Mouse (Mus musculus) forebrain, embryonic 14.5 days (tissue): Measurements from ENCODE around the gene Extl1. TPM values are rescaled to one million over a fixed set of nuclear protein-coding genes. Genes with fewer than 3 reads are reported as not detected.

Experiments used
- ATAC-seq: fragments of 200-750 bp; cut with Nextera tagmentation; 2 replicates; pipeline ENCODE4 v1.8.0; 2017; ENCODE audit warnings: mild to moderate bottlenecking, moderate library complexity
- DNase-seq: peaks from one replicate; pipeline ENCODE4 v3.0.0-alpha.2; 2015; ENCODE audit warnings: low spot score
- H3K27ac ChIP-seq: fragments of 300-500 bp; sonication (generic); 2 replicates; pipeline ENCODE4 v1.5.1; 2014; ENCODE audit warnings: low read depth, mild to moderate bottlenecking, control low read depth, low read length, moderate library complexity
- H3K27me3 ChIP-seq: fragments of 300-500 bp; sonication (generic); replicated peaks from 2 replicates; pipeline ENCODE4 v1.6.1; 2014; ENCODE audit warnings: low read length, control low read depth, mixed read lengths; ENCODE audit not compliant: control insufficient read depth, insufficient read depth
- H3K36me3 ChIP-seq: fragments of 300-500 bp; sonication (generic); 2 replicates; pipeline ENCODE4 v1.6.1; 2014; ENCODE audit warnings: low read length, control low read depth; ENCODE audit not compliant: control insufficient read depth, insufficient read depth
- H3K4me1 ChIP-seq: fragments of 300-500 bp; sonication (generic); 2 replicates; pipeline ENCODE4 v1.6.1; 2014; ENCODE audit warnings: antibody characterized with exemption, low read length, control low read depth; ENCODE audit not compliant: control insufficient read depth, insufficient read depth
- H3K4me2 ChIP-seq: fragments of 300-500 bp; sonication (generic); 2 replicates; pipeline ENCODE4 v1.6.1; 2014; ENCODE audit warnings: mild to moderate bottlenecking, control low read depth, low read length
- H3K4me3 ChIP-seq: fragments of 300-500 bp; sonication (generic); 2 replicates; pipeline ENCODE4 v1.5.1; 2014; ENCODE audit warnings: low read depth, low read length, control low read depth
- H3K9ac ChIP-seq: fragments of 300-500 bp; sonication (generic); 2 replicates; pipeline ENCODE4 v1.6.1; 2014; ENCODE audit warnings: mild to moderate bottlenecking, low read length, control low read depth, moderate library complexity
- H3K9me3 ChIP-seq: fragments of 300-500 bp; sonication (generic); replicated peaks from 2 replicates; pipeline ENCODE4 v1.6.1; 2016; ENCODE audit warnings: low read length, control low read depth, mixed read lengths; ENCODE audit not compliant: control insufficient read depth
- WGBS: fragments of 180-500 bp; shearing (Covaris S2); extraction: QIAGEN DNeasy Blood & Tissue Kit; methylation state at CpG from one replicate; pipeline ENCODE4 v1.1.7; 2014; 5-methylcytosine and 5-hydroxymethylcytosine counted together
- polyA plus RNA-seq: library from polyadenylated mRNA; unstranded; fragments of >200 nt; fragmentation: Nextera tagmentation; extraction: Ambion mirVana; gene quantifications from 2 replicates; pipeline ENCODE4 v1.2.1, GENCODE M21; 2014

The Extl1 gene
- polyA plus RNA-seq, 1 experiment from 2014 or later, result 0.14 TPM

DNA sequence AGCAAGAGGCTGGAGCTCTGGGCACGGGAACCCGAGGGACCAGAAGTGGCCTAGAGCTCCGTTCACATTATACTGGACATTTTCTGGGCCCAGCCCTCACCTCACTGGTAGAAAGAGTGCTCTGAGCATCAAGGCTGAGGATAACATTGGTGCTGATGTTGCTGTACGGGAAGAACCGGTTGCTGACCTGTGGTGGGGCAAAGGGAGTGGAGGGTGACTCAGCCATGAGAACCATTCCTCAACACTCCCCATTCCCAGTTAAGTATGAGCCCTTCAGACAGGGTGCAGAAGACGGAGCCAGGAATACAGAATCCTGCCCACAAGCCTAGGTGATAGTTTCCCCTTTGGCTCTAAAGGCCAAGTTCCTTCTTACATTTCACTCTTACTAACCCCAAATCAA lies 24.0 kb downstream of the Extl1 start:
- Histone ChIP-seq H3K9me3 (no peaks in the 10 kb centered on the region), H3K4me3 (no peak overlapping the region), H3K4me1 (0 out of 2 replicates have a peak, but pooled peaks cover 3% of the 10 kb centered on the region), H3K9ac (no peak overlapping the region), H3K4me2 (no peak overlapping the region), H3K27ac (no peak overlapping the region), H3K36me3 (no peaks in the 10 kb centered on the region), H3K27me3 (no peaks in the 10 kb centered on the region)
- no peak for DNase-seq
- WGBS, result 89% methylated on average over 6 of the region's 6 CpGs
- no peak for ATAC-seq

DNA sequence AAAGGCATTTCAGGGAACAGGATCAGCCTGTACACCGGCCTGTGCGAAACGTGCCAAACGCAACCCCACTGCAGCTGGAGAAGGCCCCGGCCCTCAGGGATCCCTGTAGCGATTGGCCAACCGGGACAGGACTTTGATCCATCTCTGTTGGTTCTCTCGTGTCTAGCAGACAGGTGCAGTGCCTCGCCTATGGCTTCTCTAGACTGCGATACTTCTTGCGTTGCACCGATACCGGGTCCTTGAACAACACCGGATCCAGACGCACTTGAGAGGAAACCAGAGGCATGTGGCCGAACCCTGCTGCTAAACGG lies 26.2 kb downstream of the Extl1 start:
- Histone ChIP-seq H3K4me3 (no peak overlapping the region), H3K27me3 (no peaks in the 10 kb centered on the region), H3K4me2 (peak overlapping the region; percentile 47), H3K9me3 (no peaks in the 10 kb centered on the region), H3K4me1 (0 out of 2 replicates have a peak, but pooled peaks cover 3% of the 10 kb centered on the region), H3K9ac (peak overlapping the region; percentile 55), H3K27ac (no peak overlapping the region), H3K36me3 (no peaks in the 10 kb centered on the region)
- DNase-seq, result no peak
- WGBS, result 41% methylated on average over 17 of the region's 17 CpGs
- ATAC-seq, result no peak

DNA sequence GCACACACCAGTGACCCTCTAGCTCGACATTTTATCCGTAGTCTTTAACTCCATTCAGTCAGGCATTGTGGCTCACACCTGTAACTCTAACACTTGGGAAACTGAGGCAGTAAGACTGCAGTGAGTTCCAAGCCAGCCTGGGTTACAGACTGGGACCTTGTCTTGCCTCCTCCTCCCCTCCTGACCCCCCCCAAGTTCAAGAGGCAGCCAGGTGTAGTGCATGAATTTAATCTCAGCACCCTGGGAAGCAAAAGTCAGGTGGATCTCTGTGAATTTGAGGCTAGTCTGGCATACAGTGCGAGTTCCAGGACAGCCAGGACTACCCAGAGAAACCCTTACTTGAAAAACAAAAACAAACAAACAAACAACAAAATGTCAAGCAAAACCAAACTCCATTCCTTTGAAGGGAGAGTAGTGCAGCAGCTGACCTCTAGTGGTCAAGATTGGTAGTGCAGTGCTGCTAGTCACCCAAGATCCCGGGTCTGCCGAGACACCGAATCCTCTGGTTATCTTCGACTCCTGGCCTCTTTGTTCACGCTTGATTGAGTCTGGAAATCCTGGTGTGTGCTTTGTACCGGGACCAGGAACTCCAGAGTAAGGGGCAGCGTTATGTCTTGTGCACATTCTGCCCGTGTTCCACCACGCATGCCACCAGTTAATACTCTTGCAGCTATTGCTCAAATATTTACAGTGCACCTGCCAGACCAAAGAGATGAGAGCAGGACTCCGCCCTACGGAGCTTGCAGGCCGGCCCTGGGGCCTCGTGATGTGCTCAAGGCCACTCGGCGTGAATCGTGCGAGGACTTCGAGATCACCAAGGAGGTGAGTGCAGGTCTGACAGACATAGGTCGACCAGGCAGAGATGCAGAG lies 26.8 kb downstream of the Extl1 start:
- Histone ChIP-seq H3K27me3 (no peaks in the 10 kb centered on the region), H3K27ac (no peak overlapping the region), H3K4me3 (peak overlapping the region; percentile 21), H3K9ac (peak overlapping the region; percentile 55), H3K4me2 (peak overlapping the region; percentile 47), H3K4me1 (0 out of 2 replicates have a peak, but pooled peaks cover 3% of the 10 kb centered on the region), H3K36me3 (no peaks in the 10 kb centered on the region), H3K9me3 (no peaks in the 10 kb centered on the region)
- WGBS, result 20% methylated on average over 22 of the region's 22 CpGs
- ATAC-seq (no peak), DNase-seq (peak; percentile 85)

DNA sequence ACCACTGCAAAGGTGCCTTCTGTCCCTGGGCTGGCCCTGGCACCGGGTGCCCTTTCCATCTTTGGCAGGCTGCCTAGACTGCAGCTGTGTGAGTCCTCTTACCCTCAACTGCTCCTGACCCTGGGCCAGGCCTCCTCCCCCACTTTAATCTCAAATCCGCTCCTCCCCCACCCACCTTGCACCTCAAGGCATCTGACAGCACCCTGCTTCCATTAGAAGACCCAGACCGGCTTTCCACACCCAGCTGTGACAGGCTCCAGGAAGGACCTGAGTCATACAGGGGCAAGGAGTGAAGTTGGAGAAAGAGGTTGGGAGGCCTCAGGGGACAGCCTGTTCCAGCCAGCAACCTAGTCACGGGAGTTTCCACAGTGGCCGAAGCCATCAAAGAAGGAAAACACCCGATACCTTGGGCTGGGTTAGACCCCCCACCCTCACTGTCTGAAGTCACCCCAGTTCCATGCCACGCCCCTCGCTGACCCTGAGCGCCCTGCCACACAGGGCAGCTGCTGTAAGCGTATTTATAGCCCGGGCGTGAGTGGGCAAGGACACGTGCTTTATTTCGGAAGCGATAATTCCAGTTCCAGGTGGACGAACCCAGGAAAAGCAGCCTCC lies 27.7 kb downstream of the Extl1 start:
- no peaks in the 10 kb centered on the region for H3K27me3 ChIP-seq
- ATAC-seq, result no peak
- no peaks in the 10 kb centered on the region for H3K9me3 ChIP-seq
- WGBS, result 58% methylated on average over 16 of the region's 16 CpGs
- 0 out of 2 replicates have a peak, but pooled peaks cover 3% of the 10 kb centered on the region for H3K4me1 ChIP-seq
- DNase-seq, result no peak
- no peaks in the 10 kb centered on the region for H3K36me3 ChIP-seq
- H3K4me2 ChIP-seq, result no peak overlapping the region
- H3K27ac ChIP-seq, result no peak overlapping the region
- no peak overlapping the region for H3K9ac ChIP-seq
- no peak overlapping the region for H3K4me3 ChIP-seq

DNA sequence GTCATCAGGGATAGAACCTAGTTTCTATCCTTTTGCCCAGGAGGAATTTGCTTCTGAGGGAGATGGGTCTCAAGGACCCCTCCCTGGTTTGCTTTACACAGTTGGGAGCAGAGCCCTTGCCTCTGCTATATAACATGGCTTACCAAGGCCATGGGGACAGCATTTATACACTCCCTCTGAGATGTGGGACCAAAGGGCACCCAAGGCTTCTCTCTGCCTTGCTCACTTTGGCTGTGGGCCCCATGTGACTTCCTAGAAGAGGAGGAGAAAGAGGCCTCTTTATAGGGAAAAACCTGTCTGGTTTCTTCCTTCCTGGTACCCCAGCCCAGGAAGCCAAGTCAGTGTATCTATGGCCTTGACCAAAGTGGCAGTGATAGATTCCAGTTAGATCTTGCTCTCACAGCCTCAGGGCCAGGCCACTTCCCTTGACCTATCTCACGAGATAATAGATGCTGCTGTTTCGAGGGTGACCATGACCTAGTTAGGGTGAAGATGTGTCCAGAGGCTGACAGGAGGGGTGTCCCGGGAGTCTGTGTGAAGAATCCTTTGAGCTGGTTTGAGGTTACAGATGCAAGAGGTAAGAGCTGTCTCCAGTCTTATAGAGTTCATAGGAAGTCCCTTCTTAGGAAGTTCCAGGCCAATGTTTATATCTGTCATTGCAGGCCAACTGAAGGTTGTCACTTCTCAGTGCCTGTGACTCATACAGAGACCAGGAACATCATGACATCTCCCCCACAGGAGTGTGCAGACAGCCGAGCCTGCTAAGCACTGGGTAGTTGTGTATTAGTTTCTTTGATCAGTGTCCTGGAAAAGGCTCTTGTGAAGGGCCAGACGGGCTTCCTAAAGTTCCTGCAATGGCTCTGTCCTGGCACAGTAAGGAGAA lies 29.9 kb downstream of the Extl1 start:
- WGBS, result 76% methylated on average over 5 of the region's 5 CpGs
- no peak overlapping the region for H3K27ac ChIP-seq

DNA sequence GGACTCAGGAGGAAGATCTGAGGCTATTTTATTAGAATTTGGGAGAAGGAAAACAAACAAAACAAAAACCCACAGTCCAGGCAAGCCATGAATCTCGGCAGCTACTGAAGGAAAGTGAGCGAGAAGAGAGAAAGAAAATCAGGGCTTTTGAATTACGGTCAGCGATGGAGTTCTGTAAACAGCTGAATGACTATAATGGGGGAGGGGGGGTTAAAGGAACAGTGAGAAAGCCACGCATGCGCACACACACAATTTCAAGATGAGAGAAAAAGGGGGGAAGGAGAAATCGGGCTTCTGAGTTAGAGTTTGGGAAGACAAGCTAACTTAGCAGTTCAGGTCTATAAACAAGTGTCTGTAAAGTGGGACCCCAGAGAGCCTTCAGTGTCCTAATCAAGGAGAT lies 30.7 kb downstream of the Extl1 start:
- no peak for ATAC-seq
- WGBS, result 77% methylated on average over 7 of the region's 7 CpGs
- Histone ChIP-seq H3K9ac (no peak overlapping the region), H3K27me3 (no peaks in the 10 kb centered on the region), H3K4me3 (no peak overlapping the region), H3K4me1 (0 out of 2 replicates have a peak, but pooled peaks cover 3% of the 10 kb centered on the region), H3K4me2 (no peak overlapping the region), H3K27ac (no peak overlapping the region), H3K36me3 (no peaks in the 10 kb centered on the region), H3K9me3 (no peaks in the 10 kb centered on the region)
- DNase-seq, result no peak

More for the DNA sequence above, 29.9 kb downstream of the Extl1 start:
- no peaks in the 10 kb centered on the region for H3K36me3 ChIP-seq
- 0 out of 2 replicates have a peak, but pooled peaks cover 3% of the 10 kb centered on the region for H3K4me1 ChIP-seq
- H3K27me3 ChIP-seq, result no peaks in the 10 kb centered on the region
- no peaks in the 10 kb centered on the region for H3K9me3 ChIP-seq
- H3K4me2 ChIP-seq, result no peak overlapping the region
- no peak overlapping the region for H3K4me3 ChIP-seq
- ATAC-seq (no peak), DNase-seq (no peak)
- H3K9ac ChIP-seq, result no peak overlapping the region

DNA sequence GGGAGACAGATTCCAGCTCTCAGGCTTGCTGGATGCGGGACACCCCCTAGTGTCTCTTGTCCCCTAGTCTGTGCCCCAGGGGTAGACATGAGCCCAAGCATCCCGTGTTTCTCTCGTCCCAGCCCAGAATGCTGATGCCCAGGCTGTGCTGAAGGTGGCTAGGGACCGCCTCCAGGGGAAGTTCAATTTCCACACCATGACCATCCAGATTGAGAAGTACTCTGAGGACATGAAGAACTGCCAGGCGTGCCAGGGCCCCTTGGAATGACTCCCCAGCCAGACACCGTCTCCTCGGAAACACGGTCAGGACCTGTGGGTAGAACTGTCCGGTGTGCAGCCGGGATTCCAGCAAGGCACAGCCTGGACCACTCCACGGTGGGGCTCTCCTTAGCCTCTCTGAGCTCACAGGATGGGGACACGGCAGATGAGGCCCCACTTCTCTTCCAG lies 31.4 kb downstream of the Extl1 start:
- Histone ChIP-seq H3K9ac (no peak overlapping the region), H3K4me1 (0 out of 2 replicates have a peak, but pooled peaks cover 3% of the 10 kb centered on the region), H3K4me3 (no peak overlapping the region), H3K9me3 (no peaks in the 10 kb centered on the region), H3K36me3 (no peaks in the 10 kb centered on the region), H3K27me3 (no peaks in the 10 kb centered on the region), H3K27ac (no peak overlapping the region), H3K4me2 (no peak overlapping the region)
- 73% methylated on average over 12 of the region's 12 CpGs for whole genome bisulfite sequencing
- DNase-seq, result no peak
- ATAC-seq, result no peak

DNA sequence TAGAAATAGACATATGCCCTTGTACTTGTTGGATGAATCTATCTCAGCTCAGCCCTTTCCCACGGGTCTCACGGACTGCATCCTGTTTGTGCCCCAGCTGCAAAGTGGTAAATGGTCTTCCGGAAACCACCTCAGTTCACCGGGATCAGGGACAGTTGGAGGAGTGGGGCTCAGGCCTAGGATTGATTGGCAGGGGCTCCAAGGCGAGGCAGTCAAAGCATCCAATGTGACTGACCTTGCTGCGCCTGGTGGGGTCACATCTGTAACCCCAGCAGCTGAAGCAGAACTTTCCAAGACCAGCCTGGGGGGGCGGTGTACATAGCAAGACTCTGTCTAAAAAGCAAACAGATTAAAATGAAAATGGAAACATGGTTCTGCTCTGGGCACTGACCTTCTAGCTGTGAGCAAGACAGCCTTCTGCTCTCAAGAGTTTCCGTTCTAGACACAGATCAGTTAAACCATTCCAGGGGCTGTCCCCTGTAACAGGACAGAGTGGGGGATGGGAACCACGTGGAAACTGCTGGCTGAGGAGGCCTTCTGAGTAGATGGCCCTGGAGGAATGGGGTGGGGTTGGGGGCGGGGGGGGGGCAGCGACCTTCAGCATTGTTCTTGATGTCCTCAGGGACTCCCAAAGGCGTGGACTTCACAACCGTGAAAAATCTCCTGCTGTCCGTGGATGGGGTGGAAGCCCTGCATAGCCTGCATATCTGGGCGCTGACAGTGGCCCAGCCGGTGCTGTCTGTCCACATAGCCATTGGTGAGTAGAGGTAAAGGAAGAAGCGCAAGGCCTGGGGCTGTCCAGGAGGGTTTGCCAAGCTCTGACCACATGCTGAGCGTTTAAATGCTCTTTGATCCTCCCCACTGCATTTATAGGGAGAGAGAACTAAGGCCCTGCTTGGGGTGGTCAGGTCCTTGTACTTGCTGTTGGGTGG lies 32.1 kb downstream of the Extl1 start:
- Histone ChIP-seq H3K9me3 (no peaks in the 10 kb centered on the region), H3K27ac (no peak overlapping the region), H3K27me3 (no peaks in the 10 kb centered on the region), H3K36me3 (no peaks in the 10 kb centered on the region), H3K9ac (no peak overlapping the region), H3K4me1 (no peaks in the 10 kb centered on the region), H3K4me2 (no peak overlapping the region), H3K4me3 (no peak overlapping the region)
- 63% methylated on average over 18 of the region's 18 CpGs for WGBS
- ATAC-seq (no peak), DNase-seq (no peak)
